8 mouse cellular contexts compared by ENCODE assay signal in the genomic region with DNA sequence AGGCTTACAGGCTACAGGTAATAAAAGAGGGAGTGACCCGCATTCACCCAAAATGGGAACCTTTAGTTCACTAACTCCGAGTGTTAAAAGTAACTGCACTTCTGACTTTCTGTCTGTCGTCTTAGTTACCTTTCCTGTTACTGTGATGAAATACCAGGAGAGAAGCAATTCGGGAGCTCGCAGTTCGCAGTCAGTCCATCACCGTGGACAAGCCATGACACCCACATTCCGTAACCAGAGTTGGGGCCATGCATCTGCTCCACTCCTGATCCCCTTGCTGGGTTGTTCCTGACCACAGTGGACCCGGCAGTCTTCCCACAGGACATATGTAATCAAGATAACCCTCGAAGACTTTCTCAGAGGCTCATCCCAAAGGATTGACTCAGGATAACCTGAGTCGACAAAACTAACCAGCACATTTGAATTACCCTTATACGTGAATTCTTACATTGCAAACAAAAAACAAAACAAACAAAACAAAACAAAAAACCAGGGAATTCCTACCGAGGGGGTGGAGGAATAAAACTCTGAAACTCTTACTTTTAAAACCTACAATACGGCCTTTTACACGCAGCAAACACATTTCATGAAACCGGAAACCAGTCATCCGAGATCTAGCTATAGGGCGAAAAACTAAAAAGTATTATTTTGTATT. TPM values are rescaled to one million over a fixed set of nuclear protein-coding genes. Genes with fewer than 3 reads are reported as not detected.
DNase-seq lines count a peak whose midpoint lies in the region; ATAC-seq and TF ChIP-seq lines count a peak whose summit lies in the region.

No protein-coding gene starts in this region.

- no peak for TF ChIP-seq EP300 in liver, postnatal 0 days (IDR thresholded peaks at IDR 0.05; ENCODE audit: low read depth)

- peak overlapping the region; percentile 94 for H3K27ac ChIP-seq in heart, embryonic 10.5 days
- H3K27ac ChIP-seq in heart, embryonic 16.5 days (ENCODE audit: low read length), result peak overlapping the region; percentile 99
- H3K27ac ChIP-seq in liver, postnatal 0 days (ENCODE audit: low read depth), result peak overlapping the region; percentile 100

- DNase-seq in heart, embryonic 10.5 days (ENCODE audit: low spot score), result no peak
- DNase-seq in heart, postnatal 10 days, result no peak
- no peak for DNase-seq in G1E (ENCODE audit: low spot score)
- DNase-seq in liver, postnatal 0 days, result no peak
- peak; percentile 45 for DNase-seq in testis, postnatal 10 days (ENCODE audit: low spot score)
- no peak for DNase-seq in left cerebral cortex, adult 11 months (ENCODE audit: low spot score)
- DNase-seq in ovary, postnatal 36 days (ENCODE audit: low spot score), result no peak

- 38% methylated on average over 18 of the region's 18 CpGs for WGBS in heart, embryonic 10.5 days
- WGBS in heart, embryonic 16.5 days, result 25% methylated on average over 18 of the region's 18 CpGs
- WGBS in liver, postnatal 0 days (ENCODE audit: insufficient replicate concordance), result 19% methylated on average over 18 of the region's 18 CpGs

- TF ChIP-seq CTCF in G1E (IDR thresholded peaks at IDR 0.05; ENCODE audit: low read depth, low read length), result no peak
- no peak for TF ChIP-seq CTCF in liver, postnatal 0 days (IDR thresholded peaks at IDR 0.05; ENCODE audit: low read depth)

- H3K9ac ChIP-seq in heart, embryonic 16.5 days (ENCODE audit: low read length), result peak overlapping the region; percentile 89
- peak overlapping the region; percentile 87 for H3K9ac ChIP-seq in liver, postnatal 0 days (replicated peaks)

- ATAC-seq in G1E (ENCODE audit: extremely low read depth, insufficient number of reproducible peaks, low FRiP score, poor library complexity, severe bottlenecking), result no peak
- ATAC-seq in heart, embryonic 16.5 days (replicated peaks; ENCODE audit: extremely low read depth, insufficient read depth, low FRiP score), result no peak
- no peak for ATAC-seq in liver, postnatal 0 days

- no peaks in the 10 kb centered on the region for H3K36me3 ChIP-seq in heart, embryonic 10.5 days
- H3K36me3 ChIP-seq in G1E (replicated peaks), result no peaks in the 10 kb centered on the region
- H3K36me3 ChIP-seq in heart, embryonic 16.5 days (ENCODE audit: control insufficient read depth, insufficient read depth), result no peaks in the 10 kb centered on the region
- no peaks in the 10 kb centered on the region for H3K36me3 ChIP-seq in liver, postnatal 0 days (replicated peaks; ENCODE audit: insufficient read depth, low read length)

- peaks cover 14% of the 10 kb centered on the region for H3K4me1 ChIP-seq in heart, embryonic 10.5 days
- H3K4me1 ChIP-seq in G1E (ENCODE audit: insufficient read depth, low read depth, low read length), result peaks cover 18% of the 10 kb centered on the region
- H3K4me1 ChIP-seq in heart, embryonic 16.5 days (ENCODE audit: control insufficient read depth, insufficient read depth, low read length), result peaks cover 6% of the 10 kb centered on the region
- H3K4me1 ChIP-seq in liver, postnatal 0 days (ENCODE audit: insufficient read depth), result peaks cover 8% of the 10 kb centered on the region; the same call in 1 of the 2 replicates

- H3K27me3 ChIP-seq in heart, embryonic 10.5 days (ENCODE audit: insufficient read depth, poor library complexity, severe bottlenecking), result no peaks in the 10 kb centered on the region
- peaks cover 19% of the 10 kb centered on the region for H3K27me3 ChIP-seq in G1E (ENCODE audit: insufficient read depth, low read length)
- H3K27me3 ChIP-seq in heart, embryonic 16.5 days (ENCODE audit: control insufficient read depth, insufficient read depth, low read length), result no peaks in the 10 kb centered on the region
- H3K27me3 ChIP-seq in liver, postnatal 0 days (ENCODE audit: insufficient read depth, low read length), result no peaks in the 10 kb centered on the region

- H3K4me2 ChIP-seq in heart, embryonic 16.5 days (ENCODE audit: low read depth, low read length), result peak overlapping the region; percentile 72
- H3K4me2 ChIP-seq in liver, postnatal 0 days (ENCODE audit: low read depth, low read length), result peak overlapping the region; percentile 71

- intact Hi-C loops in heart, postnatal 10 days (cut with DNase I), result no loop called here

- peak overlapping the region; percentile 68 for H3K4me3 ChIP-seq in heart, embryonic 10.5 days
- H3K4me3 ChIP-seq in G1E (ENCODE audit: low read depth, low read length), result peak overlapping the region; percentile 70
- H3K4me3 ChIP-seq in heart, embryonic 16.5 days (ENCODE audit: low read length), result peak overlapping the region; percentile 75
- H3K4me3 ChIP-seq in liver, postnatal 0 days (ENCODE audit: low read depth, low read length), result peak overlapping the region; percentile 72

- H3K9me3 ChIP-seq in heart, embryonic 10.5 days, result no peaks in the 10 kb centered on the region
- 0 out of 2 replicates have a peak, but pooled peaks cover 2% of the 10 kb centered on the region for H3K9me3 ChIP-seq in G1E (replicated peaks)
- peaks cover 3% of the 10 kb centered on the region; the same call in 1 of the 2 replicates for H3K9me3 ChIP-seq in heart, embryonic 16.5 days (replicated peaks; ENCODE audit: control insufficient read depth, low read length)
- H3K9me3 ChIP-seq in liver, postnatal 0 days (ENCODE audit: low read length), result no peaks in the 10 kb centered on the region

RNA-seq across cellular contexts. Expression of a gene that starts 12.5 kb away (rescaled TPM):
- 431 and 488 TPM in 2 replicates for polyA plus RNA-seq in heart, embryonic 10.5 days (2016; fragmentation: Nextera tagmentation; extraction: Ambion mirVana)
- 100 to 1,000 TPM; 104 to 112 TPM for total RNA-seq in heart, postnatal 10 days (2021)
- total RNA-seq in G1E (2014; fragmentation: Nextera tagmentation), result 302 and 432 TPM in 2 replicates
- total RNA-seq in G1E (2017), result 62.0 and 66.2 TPM in 2 replicates
- polyA plus RNA-seq in G1E (2012), result 13.7 and 16.5 TPM in 2 replicates
- 235 and 294 TPM in 2 replicates for polyA plus RNA-seq in heart, embryonic 16.5 days (2015; fragmentation: Nextera tagmentation; extraction: Ambion mirVana)
- 115 and 128 TPM in 2 replicates for polyA plus RNA-seq in liver, postnatal 0 days (2015; fragmentation: Nextera tagmentation; extraction: Ambion mirVana)

RNA-seq across cellular contexts. Expression of a gene that starts 13.7 kb away (rescaled TPM):
- 1.7 and 2.0 TPM in 2 replicates for polyA plus RNA-seq in heart, embryonic 10.5 days (2016; fragmentation: Nextera tagmentation; extraction: Ambion mirVana)
- total RNA-seq in heart, postnatal 10 days (2021), result 1 to 10 TPM; 3.2 to 3.8 TPM
- 2.6 and 5.5 TPM in 2 replicates for total RNA-seq in G1E (2014; fragmentation: Nextera tagmentation)
- total RNA-seq in G1E (2017), result 0.87 and 1.3 TPM in 2 replicates
- polyA plus RNA-seq in G1E (2012), result 0.62 and 0.63 TPM in 2 replicates
- 1.6 and 3.7 TPM in 2 replicates for polyA plus RNA-seq in heart, embryonic 16.5 days (2015; fragmentation: Nextera tagmentation; extraction: Ambion mirVana)
- polyA plus RNA-seq in liver, postnatal 0 days (2015; fragmentation: Nextera tagmentation; extraction: Ambion mirVana), result 7.3 and 10.3 TPM in 2 replicates
